Mouse (Mus musculus): ENCODE results near the gene Il17c. TPM values are rescaled to one million over a fixed set of nuclear protein-coding genes. Genes with fewer than 3 reads are reported as not detected.
A peak's percentile ranks its signal among the peaks of the same experiment; 100 is the strongest.

Gene Il17c
- polyA plus RNA-seq, 1 experiment = 1.4 TPM

- peak; percentile 61 for DNase-seq
- Histone ChIP-seq H3K27me3 (ENCODE audit: control insufficient read depth, insufficient read depth, low read length) (no peaks in the 10 kb centered on the region), H3K4me1 (replicated peaks; ENCODE audit: control insufficient read depth, insufficient read depth, low read length) (peaks cover 70% of the 10 kb centered on the region), H3K27ac (ENCODE audit: control insufficient read depth, insufficient read depth, low read length) (no peak overlapping the region; the same call in 1 of the 2 replicates), H3K4me3 (ENCODE audit: control insufficient read depth, insufficient read depth, low read length) (no peak overlapping the region), H3K36me3 (ENCODE audit: control insufficient read depth, insufficient read depth, low read length) (peaks cover 17% of the 10 kb centered on the region)
- 36% methylated on average over 13 of the region's 13 CpGs for WGBS
- no peak for TF ChIP-seq POLR2A (IDR thresholded peaks at IDR 0.05; ENCODE audit: control insufficient read depth, extremely low read depth, insufficient read depth, low read length, poor library complexity)
These were observed 46.0 kb downstream of the Il17c start for GRCm38 (mm10) chr8:122467816-122468215.

GRCm38 (mm10) chr8:122469407-122469806, 47.6 kb downstream of the Il17c start:
- DNase-seq = no peak
- peaks cover 63% of the 10 kb centered on the region for H3K4me1 ChIP-seq (replicated peaks; ENCODE audit: control insufficient read depth, insufficient read depth, low read length)
- H3K36me3 ChIP-seq (ENCODE audit: control insufficient read depth, insufficient read depth, low read length) = peaks cover 17% of the 10 kb centered on the region
- 72% methylated on average over 6 of the region's 6 CpGs for WGBS
- peak overlapping the region; percentile 25 for H3K4me3 ChIP-seq (ENCODE audit: control insufficient read depth, insufficient read depth, low read length)
- peak overlapping the region; percentile 91 for H3K27ac ChIP-seq (ENCODE audit: control insufficient read depth, insufficient read depth, low read length)
- TF ChIP-seq POLR2A (IDR thresholded peaks at IDR 0.05; ENCODE audit: control insufficient read depth, extremely low read depth, insufficient read depth, low read length, poor library complexity) (no peak), CTCF (IDR thresholded peaks at IDR 0.05; ENCODE audit: borderline replicate concordance, control insufficient read depth, extremely low read depth, insufficient read depth, low read length, poor library complexity) (no peak)
- no peaks in the 10 kb centered on the region for H3K27me3 ChIP-seq (ENCODE audit: control insufficient read depth, insufficient read depth, low read length)

DNA sequence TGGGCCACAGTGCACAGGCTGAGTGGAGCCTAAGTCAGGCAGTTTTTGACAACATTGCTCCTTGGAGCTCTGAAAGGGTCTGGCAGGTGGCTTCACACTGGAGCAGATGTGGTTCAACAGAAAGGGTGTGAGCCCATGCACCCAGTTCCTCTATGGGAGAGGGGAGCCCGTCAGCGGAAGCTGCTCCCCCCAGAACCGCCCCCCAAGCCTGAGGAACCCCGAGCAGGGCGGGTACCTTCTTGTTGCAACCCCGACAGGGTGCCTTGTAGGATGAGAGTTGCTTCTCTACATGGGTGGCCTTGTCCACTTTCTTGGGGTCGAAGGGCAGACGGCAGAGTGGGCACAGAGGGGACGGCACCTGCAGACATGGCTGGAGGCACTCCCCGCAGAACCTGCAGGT, 48.1 kb downstream of the Il17c start:
- TF ChIP-seq CTCF (IDR thresholded peaks at IDR 0.05; ENCODE audit: borderline replicate concordance, control insufficient read depth, extremely low read depth, insufficient read depth, low read length, poor library complexity) (no peak), POLR2A (IDR thresholded peaks at IDR 0.05; ENCODE audit: control insufficient read depth, extremely low read depth, insufficient read depth, low read length, poor library complexity) (peak; percentile 77)
- Histone ChIP-seq H3K36me3 (ENCODE audit: control insufficient read depth, insufficient read depth, low read length) (peaks cover 17% of the 10 kb centered on the region), H3K27me3 (ENCODE audit: control insufficient read depth, insufficient read depth, low read length) (no peaks in the 10 kb centered on the region), H3K4me1 (replicated peaks; ENCODE audit: control insufficient read depth, insufficient read depth, low read length) (peaks cover 63% of the 10 kb centered on the region), H3K4me3 (ENCODE audit: control insufficient read depth, insufficient read depth, low read length) (peak overlapping the region; percentile 76), H3K27ac (ENCODE audit: control insufficient read depth, insufficient read depth, low read length) (peak overlapping the region; percentile 97)
- WGBS = 9% methylated on average over 10 of the region's 10 CpGs
- DNase-seq = peak; percentile 90

- H3K4me1 ChIP-seq (replicated peaks; ENCODE audit: control insufficient read depth, insufficient read depth, low read length) = peaks cover 61% of the 10 kb centered on the region
- peaks cover 14% of the 10 kb centered on the region for H3K36me3 ChIP-seq (ENCODE audit: control insufficient read depth, insufficient read depth, low read length)
- peak overlapping the region; percentile 76 for H3K4me3 ChIP-seq (ENCODE audit: control insufficient read depth, insufficient read depth, low read length)
- no peak for TF ChIP-seq POLR2A (IDR thresholded peaks at IDR 0.05; ENCODE audit: control insufficient read depth, extremely low read depth, insufficient read depth, low read length, poor library complexity)
- H3K27ac ChIP-seq (ENCODE audit: control insufficient read depth, insufficient read depth, low read length) = peak overlapping the region; percentile 97
- 4% methylated on average over 5 of the region's 5 CpGs for WGBS
- no peaks in the 10 kb centered on the region for H3K27me3 ChIP-seq (ENCODE audit: control insufficient read depth, insufficient read depth, low read length)
- peak; percentile 67 for DNase-seq
These were observed 48.9 kb downstream of the Il17c start for GRCm38 (mm10) chr8:122470691-122471090.

Other genes with a start within 250 kb of the Il17c start
- 100 and 134 TPM in 2 replicates for gene Zfpm1, start 139.9 kb upstream of the Il17c start, polyA plus RNA-seq (2012; rRNA removed)
- 0.35 and 0.51 TPM in 2 replicates for gene Trhr2, start 61.3 kb upstream of the Il17c start, polyA plus RNA-seq (2012; rRNA removed)
- 66.3 and 69.8 TPM in 2 replicates for gene Zc3h18, start 45.4 kb upstream of the Il17c start, polyA plus RNA-seq (2012; rRNA removed)
- 671 and 705 TPM in 2 replicates for gene Cyba, start 10.9 kb downstream of the Il17c start, polyA plus RNA-seq (2012; rRNA removed)
- gene Mvd, start 21.4 kb downstream of the Il17c start, polyA plus RNA-seq (2012; rRNA removed) = 25.0 and 26.2 TPM in 2 replicates
- 47.1 and 51.1 TPM in 2 replicates for gene Snai3, start 38.7 kb downstream of the Il17c start, polyA plus RNA-seq (2012; rRNA removed)
- 273 and 296 TPM in 2 replicates for gene Rnf166, start 54.0 kb downstream of the Il17c start, polyA plus RNA-seq (2012; rRNA removed)
- gene Ctu2, start 54.1 kb downstream of the Il17c start, polyA plus RNA-seq (2012; rRNA removed) = 118 and 136 TPM in 2 replicates
- gene Piezo1, start 129.3 kb downstream of the Il17c start, polyA plus RNA-seq (2012; rRNA removed) = 93.6 and 106 TPM in 2 replicates
- gene Cdt1, start 146.0 kb downstream of the Il17c start, polyA plus RNA-seq (2012; rRNA removed) = 136 and 210 TPM in 2 replicates
- 119 and 136 TPM in 2 replicates for gene Aprt, start 154.9 kb downstream of the Il17c start, polyA plus RNA-seq (2012; rRNA removed)
- 15.6 and 19.2 TPM in 2 replicates for gene Galns, start 189.4 kb downstream of the Il17c start, polyA plus RNA-seq (2012; rRNA removed)
- gene Trappc2l, start 189.6 kb downstream of the Il17c start, polyA plus RNA-seq (2012; rRNA removed) = 104 and 133 TPM in 2 replicates
- gene Pabpn1l, start 200.7 kb downstream of the Il17c start, polyA plus RNA-seq (2012; rRNA removed) = 0.20 and 0.42 TPM in 2 replicates

All from thymus, adult 2 months (tissue).